Mouse (Mus musculus) thymus, adult 2 months (tissue): Measurements from ENCODE around the gene Ddit4.

Experiments
- CTCF ChIP-seq: fragments of 200-500 bp; IDR thresholded peaks from 2 replicates; pipeline ENCODE4 v1.5.1; 2012; ENCODE audit warnings: mild to moderate bottlenecking, control low read depth, low read length, moderate library complexity, borderline replicate concordance; ENCODE audit not compliant: control insufficient read depth, poor library complexity, insufficient read depth; ENCODE audit errors: extremely low read depth
- POLR2A ChIP-seq: fragments of 200-500 bp; IDR thresholded peaks from 2 replicates; pipeline ENCODE4 v1.6.1; 2012; ENCODE audit warnings: mild to moderate bottlenecking, low read length, control low read depth, moderate library complexity; ENCODE audit not compliant: control insufficient read depth, poor library complexity, insufficient read depth; ENCODE audit errors: extremely low read depth

DNA sequence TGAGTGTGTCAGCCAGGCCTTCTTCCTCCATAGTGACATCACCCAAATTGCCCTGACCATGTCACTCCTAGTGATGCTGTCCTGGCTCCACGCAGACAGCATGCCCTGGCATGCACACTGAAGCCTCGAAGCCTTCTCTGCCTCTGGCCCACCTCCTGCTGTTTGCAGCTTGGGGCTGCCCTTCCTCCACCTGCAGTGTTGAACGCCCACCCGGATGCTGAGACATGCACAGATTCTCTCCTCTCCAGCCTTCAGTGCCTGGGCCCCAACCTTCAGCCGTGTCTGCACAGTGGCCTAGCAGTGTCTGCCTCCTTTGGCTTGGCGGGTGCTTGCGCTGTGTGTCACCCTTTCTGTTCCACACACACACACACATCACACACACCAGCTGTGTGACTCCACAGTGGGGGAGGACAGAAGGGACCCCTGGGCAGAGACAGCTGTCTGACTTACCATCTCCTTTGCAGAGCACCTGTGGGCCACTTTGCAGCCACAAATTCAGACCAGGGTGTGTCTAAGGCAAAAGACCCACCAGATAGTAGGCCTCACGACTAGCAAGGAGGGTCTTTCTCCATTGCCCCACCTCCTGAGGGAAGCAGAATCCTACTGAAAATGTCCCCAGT, 49.5 kb downstream of the Ddit4 start:
- TF ChIP-seq CTCF (peak; percentile 31; the same call in 1 of the 2 replicates), POLR2A (no peak)
